Comparison of ENCODE assay signal across 18 mouse cellular contexts in the genomic region with DNA sequence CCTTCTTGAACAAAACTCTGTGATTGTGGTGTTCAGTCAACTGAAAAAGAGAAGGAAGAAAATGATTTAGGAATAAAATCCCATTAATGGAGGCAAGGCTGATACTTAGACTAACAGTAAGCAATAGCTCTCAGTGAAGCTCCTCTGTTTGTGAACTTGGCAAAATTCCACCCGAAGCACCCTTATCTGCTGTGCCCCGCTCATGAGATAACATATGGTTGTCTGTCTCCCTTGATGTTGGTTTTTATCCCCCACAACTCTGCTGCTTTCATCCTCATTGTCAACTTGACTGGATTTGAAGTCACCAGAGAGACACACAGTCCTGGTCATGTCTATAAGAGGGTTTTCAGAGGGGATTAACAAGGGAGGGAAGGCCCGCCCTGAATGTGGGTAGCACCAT.
DNase-seq lines count a peak whose midpoint lies in the region; ATAC-seq lines count a peak whose summit lies in the region.
"Had no signal": no experiment of that assay in that cellular context is flagged by ENCODE, and none has a peak within 500 bp of the region (broad histone marks: within the 10 kb centered on the region; RNA-seq: fewer than 3 reads in every experiment).

No protein-coding gene starts in this region.

- peak; percentile 77 for DNase-seq in heart, adult 11 months
- DNase-seq in heart, adult 18-20 months: no peak
- DNase-seq in right cerebral cortex, postnatal 36 days (ENCODE audit: low spot score in 2 of 2): no peak
- DNase-seq in spleen, postnatal 10 days (ENCODE audit: low spot score in 2 of 2): no peak
- DNase-seq: adrenal gland, adult 8-10 months; adrenal gland, postnatal 14 days; adrenal gland, postnatal 36 days; cerebellum, adult 11-12 months; cerebellum, adult 2 months; cerebellum, adult 9-10 months; cerebellum, postnatal 10 days; cerebellum, postnatal 25 days; forebrain, postnatal 0 days had no signal

- peak; percentile 71 for ATAC-seq in megakaryocyte progenitor cell, adult 5-6 weeks (replicated peaks; ENCODE audit: poor library complexity)
- ATAC-seq: activated CD4-positive, CD25-positive, alpha-beta regulatory T cell, adult 4 months; forebrain, embryonic 13.5 days; forebrain, embryonic 15.5 days; forebrain, postnatal 0 days; Patski had no signal
